Mouse (Mus musculus): ENCODE measurements at regions not wholly inside any gene's neighbourhood (a gene's known extent, or its start where the extent isn't known, plus 50 kb on each side); places are given as distances from the start of the nearest gene placed in this dataset.

- Histone ChIP-seq H3K27ac (ENCODE audit: insufficient read depth, low read length) (no peak overlapping the region), H3K4me3 (ENCODE audit: insufficient read depth, low read length) (no peak overlapping the region), H3K4me1 (ENCODE audit: control insufficient read depth, insufficient read depth, low read length) (no peaks in the 10 kb centered on the region)
- no peak for TF ChIP-seq CTCF (IDR thresholded peaks at IDR 0.05; ENCODE audit: extremely low read depth, insufficient read depth, low read length)
- no peak for TF ChIP-seq POLR2A (IDR thresholded peaks at IDR 0.05; ENCODE audit: extremely low read depth, insufficient read depth, low read length)
These were observed 107.4 kb upstream of the Kcna4 start for GRCm38 (mm10) chr2:107183066-107183465.

DNA sequence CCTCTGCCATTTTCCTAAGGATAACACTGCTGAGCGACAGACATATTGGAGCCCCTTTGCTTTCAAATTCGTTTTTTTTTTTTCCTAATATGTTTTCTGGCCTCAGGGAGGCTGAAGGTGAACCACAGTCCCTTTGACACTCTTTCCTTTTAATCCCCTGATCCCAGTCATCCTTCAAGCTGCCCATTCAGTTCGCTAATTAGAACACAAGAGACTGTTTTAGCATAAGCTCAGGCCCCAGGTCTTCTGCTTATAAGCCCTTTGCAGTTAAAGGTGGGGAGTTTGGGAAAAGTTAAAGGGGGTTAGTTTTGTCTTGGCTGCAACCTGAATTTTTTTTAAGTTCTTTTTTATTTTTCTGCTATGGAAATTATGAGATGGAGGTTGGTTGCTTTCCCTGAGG, 105.6 kb upstream of the Kcna4 start:
- no peak overlapping the region for H3K4me3 ChIP-seq (ENCODE audit: insufficient read depth, low read length)
- no peak overlapping the region for H3K27ac ChIP-seq (ENCODE audit: insufficient read depth, low read length)
- no peaks in the 10 kb centered on the region for H3K4me1 ChIP-seq (ENCODE audit: control insufficient read depth, insufficient read depth, low read length)
- TF ChIP-seq POLR2A (IDR thresholded peaks at IDR 0.05; ENCODE audit: extremely low read depth, insufficient read depth, low read length) (no peak), CTCF (IDR thresholded peaks at IDR 0.05; ENCODE audit: extremely low read depth, insufficient read depth, low read length) (no peak)

GRCm38 (mm10) chr2:107201856-107202473, 88.5 kb upstream of the Kcna4 start:
- H3K4me3 ChIP-seq (ENCODE audit: insufficient read depth, low read length) = no peak overlapping the region
- H3K4me1 ChIP-seq (ENCODE audit: control insufficient read depth, insufficient read depth, low read length) = no peaks in the 10 kb centered on the region; the same call in 1 of the 2 replicates
- TF ChIP-seq CTCF (IDR thresholded peaks at IDR 0.05; ENCODE audit: extremely low read depth, insufficient read depth, low read length) (no peak), POLR2A (IDR thresholded peaks at IDR 0.05; ENCODE audit: extremely low read depth, insufficient read depth, low read length) (no peak)
- H3K27ac ChIP-seq (ENCODE audit: insufficient read depth, low read length) = no peak overlapping the region

GRCm38 (mm10) chr2:107202474-107202858, 88.0 kb upstream of the Kcna4 start:
- H3K4me3 ChIP-seq (ENCODE audit: insufficient read depth, low read length) = no peak overlapping the region
- TF ChIP-seq CTCF (IDR thresholded peaks at IDR 0.05; ENCODE audit: extremely low read depth, insufficient read depth, low read length) (no peak), POLR2A (IDR thresholded peaks at IDR 0.05; ENCODE audit: extremely low read depth, insufficient read depth, low read length) (no peak)
- H3K27ac ChIP-seq (ENCODE audit: insufficient read depth, low read length) = no peak overlapping the region
- no peaks in the 10 kb centered on the region; the same call in 1 of the 2 replicates for H3K4me1 ChIP-seq (ENCODE audit: control insufficient read depth, insufficient read depth, low read length)

- H3K27ac ChIP-seq (ENCODE audit: insufficient read depth, low read length) = no peak overlapping the region
- no peak for TF ChIP-seq CTCF (IDR thresholded peaks at IDR 0.05; ENCODE audit: extremely low read depth, insufficient read depth, low read length)
- TF ChIP-seq POLR2A (IDR thresholded peaks at IDR 0.05; ENCODE audit: extremely low read depth, insufficient read depth, low read length) = no peak
- H3K4me3 ChIP-seq (ENCODE audit: insufficient read depth, low read length) = no peak overlapping the region
- no peaks in the 10 kb centered on the region for H3K4me1 ChIP-seq (ENCODE audit: control insufficient read depth, insufficient read depth, low read length)
These were observed 68.9 kb upstream of the Kcna4 start for GRCm38 (mm10) chr2:107221544-107221943.

GRCm38 (mm10) chr2:107224679-107225078, 65.8 kb upstream of the Kcna4 start:
- TF ChIP-seq POLR2A (IDR thresholded peaks at IDR 0.05; ENCODE audit: extremely low read depth, insufficient read depth, low read length) (no peak), CTCF (IDR thresholded peaks at IDR 0.05; ENCODE audit: extremely low read depth, insufficient read depth, low read length) (no peak)
- Histone ChIP-seq H3K4me3 (ENCODE audit: insufficient read depth, low read length) (no peak overlapping the region), H3K27ac (ENCODE audit: insufficient read depth, low read length) (no peak overlapping the region), H3K4me1 (ENCODE audit: control insufficient read depth, insufficient read depth, low read length) (no peaks in the 10 kb centered on the region; the same call in 1 of the 2 replicates)

DNA sequence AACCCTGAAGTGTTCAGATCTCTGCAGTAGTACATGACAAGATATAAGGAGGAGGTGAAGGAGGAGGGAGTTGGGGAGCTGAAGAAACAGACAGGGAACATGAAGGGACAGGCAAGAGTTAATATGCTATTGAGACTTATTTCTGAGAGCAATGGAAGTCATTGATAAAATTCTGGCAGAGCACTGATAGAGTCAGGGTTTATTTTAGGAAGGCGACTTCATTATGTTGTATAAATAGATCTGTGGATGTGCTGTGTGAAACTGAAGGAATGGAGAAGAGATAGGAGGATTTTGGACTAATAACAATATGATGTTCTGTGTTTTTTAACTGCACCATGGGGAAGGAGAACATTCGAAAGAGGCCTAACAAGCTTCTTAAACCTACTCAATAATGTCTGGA, 63.0 kb upstream of the Kcna4 start:
- no peak for TF ChIP-seq POLR2A (IDR thresholded peaks at IDR 0.05; ENCODE audit: extremely low read depth, insufficient read depth, low read length)
- no peak for TF ChIP-seq CTCF (IDR thresholded peaks at IDR 0.05; ENCODE audit: extremely low read depth, insufficient read depth, low read length)
- Histone ChIP-seq H3K4me3 (ENCODE audit: insufficient read depth, low read length) (no peak overlapping the region), H3K4me1 (ENCODE audit: control insufficient read depth, insufficient read depth, low read length) (no peaks in the 10 kb centered on the region; the same call in 1 of the 2 replicates), H3K27ac (ENCODE audit: insufficient read depth, low read length) (no peak overlapping the region)

DNA sequence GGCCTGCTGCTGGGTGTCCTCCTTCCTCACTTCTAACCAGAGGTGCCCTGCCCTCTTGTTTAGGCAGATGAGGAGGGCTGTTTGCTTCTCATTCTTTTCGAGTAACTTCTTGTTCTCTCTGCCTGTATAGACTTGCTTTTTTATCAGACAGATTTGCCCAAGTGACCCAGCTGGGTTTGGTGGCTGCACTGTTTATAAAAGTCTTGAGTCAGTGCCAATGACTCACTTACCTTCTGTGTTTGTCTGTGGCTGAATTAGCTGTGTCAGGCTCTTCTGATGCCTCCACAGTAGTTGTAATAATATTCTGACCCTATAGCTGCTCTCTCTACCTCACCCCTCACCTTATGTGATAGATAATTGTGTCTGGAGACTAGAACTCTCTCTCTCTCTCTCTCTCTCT, 62.2 kb upstream of the Kcna4 start:
- no peaks in the 10 kb centered on the region; the same call in 1 of the 2 replicates for H3K4me1 ChIP-seq (ENCODE audit: control insufficient read depth, insufficient read depth, low read length)
- no peak overlapping the region for H3K27ac ChIP-seq (ENCODE audit: insufficient read depth, low read length)
- no peak overlapping the region for H3K4me3 ChIP-seq (ENCODE audit: insufficient read depth, low read length)
- TF ChIP-seq POLR2A (IDR thresholded peaks at IDR 0.05; ENCODE audit: extremely low read depth, insufficient read depth, low read length) = no peak
- TF ChIP-seq CTCF (IDR thresholded peaks at IDR 0.05; ENCODE audit: extremely low read depth, insufficient read depth, low read length) = no peak

DNA sequence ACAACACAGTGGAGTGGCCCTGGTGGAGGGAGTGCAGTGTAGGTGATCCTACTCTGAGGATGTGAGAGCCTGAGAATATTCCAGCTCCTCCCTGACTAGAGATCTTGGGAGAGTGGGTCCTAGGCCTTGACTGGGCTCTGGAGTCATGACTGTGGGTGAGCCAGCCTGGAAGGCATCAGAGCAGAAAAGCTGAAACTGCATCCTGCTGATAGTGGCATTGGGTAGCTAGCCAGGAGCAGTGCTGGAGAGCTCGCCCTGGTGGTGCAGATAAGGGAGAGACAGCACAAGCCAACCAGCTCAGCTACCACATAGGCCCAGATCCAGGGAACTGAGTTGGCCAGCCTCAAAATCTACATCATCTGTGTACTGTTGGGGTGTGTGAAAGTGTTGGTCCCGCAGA, 58.8 kb upstream of the Kcna4 start:
- no peak overlapping the region for H3K4me3 ChIP-seq (ENCODE audit: insufficient read depth, low read length)
- H3K27ac ChIP-seq (ENCODE audit: insufficient read depth, low read length) = no peak overlapping the region
- TF ChIP-seq CTCF (IDR thresholded peaks at IDR 0.05; ENCODE audit: extremely low read depth, insufficient read depth, low read length) = no peak
- no peaks in the 10 kb centered on the region; the same call in 1 of the 2 replicates for H3K4me1 ChIP-seq (ENCODE audit: control insufficient read depth, insufficient read depth, low read length)

DNA sequence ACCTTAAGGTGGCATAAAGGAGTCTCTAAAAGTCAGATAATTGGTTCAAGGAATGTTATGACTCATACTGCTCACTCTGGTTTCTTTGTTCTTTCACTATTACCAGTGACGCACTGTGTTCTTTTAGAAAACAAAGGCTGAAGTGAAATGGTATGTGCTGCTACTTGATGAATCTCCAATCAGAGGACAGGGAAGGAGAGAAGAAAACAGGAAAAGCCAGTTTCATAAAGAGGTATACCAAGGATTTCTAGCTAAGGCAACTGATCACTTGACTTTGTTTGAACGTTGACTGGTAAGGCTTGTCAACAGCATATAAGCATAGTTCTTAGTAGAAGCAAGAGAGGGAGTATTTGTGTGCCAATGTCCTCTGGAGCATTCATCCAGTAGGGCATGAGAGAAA, 57.6 kb upstream of the Kcna4 start:
- Histone ChIP-seq H3K4me3 (ENCODE audit: insufficient read depth, low read length) (no peak overlapping the region), H3K4me1 (ENCODE audit: control insufficient read depth, insufficient read depth, low read length) (no peaks in the 10 kb centered on the region), H3K27ac (ENCODE audit: insufficient read depth, low read length) (no peak overlapping the region)
- TF ChIP-seq POLR2A (IDR thresholded peaks at IDR 0.05; ENCODE audit: extremely low read depth, insufficient read depth, low read length) (no peak), CTCF (IDR thresholded peaks at IDR 0.05; ENCODE audit: extremely low read depth, insufficient read depth, low read length) (no peak)
